12 mouse cellular contexts compared by ENCODE assay signal in genomic region chr19:44514521-44515451, GRCm38 (mm10). TPM values are rescaled to one million over a fixed set of nuclear protein-coding genes. Genes with fewer than 3 reads are reported as not detected.
DNase-seq lines count a peak whose midpoint lies in the region; ATAC-seq and TF ChIP-seq lines count a peak whose summit lies in the region.
"Had no signal": no experiment of that assay in that cellular context is flagged by ENCODE, and none has a peak within 500 bp of the region (broad histone marks: within the 10 kb centered on the region; RNA-seq: fewer than 3 reads in every experiment).

No protein-coding gene starts in this region.

- peaks cover 8% of the 10 kb centered on the region; the same call in 1 of the 2 replicates for H3K27me3 ChIP-seq in kidney, postnatal 0 days (ENCODE audit: insufficient read depth, low read length)
- H3K27me3 ChIP-seq in embryonic facial prominence, embryonic 15.5 days = peaks cover 83% of the 10 kb centered on the region
- peaks cover 34% of the 10 kb centered on the region for H3K27me3 ChIP-seq in intestine, embryonic 16.5 days (replicated peaks; ENCODE audit: control insufficient read depth, insufficient read depth, low read length)
- peaks cover 63% of the 10 kb centered on the region for H3K27me3 ChIP-seq in neural tube, embryonic 12.5 days (replicated peaks)

- 0 out of 2 replicates have a peak, but pooled peaks have one; percentile 16 for TF ChIP-seq CTCF in kidney, postnatal 0 days (IDR thresholded peaks at IDR 0.05; ENCODE audit: low read depth)

- intact Hi-C loops in heart, postnatal 25 days (cut with DNase I) = no loop called here

- no peak for ATAC-seq in kidney, postnatal 0 days (replicated peaks; ENCODE audit: low FRiP score, low read depth)
- ATAC-seq in embryonic facial prominence, embryonic 15.5 days (ENCODE audit: insufficient number of reproducible peaks, low FRiP score, low TSS enrichment, low read depth) = no peak
- no peak for ATAC-seq in intestine, embryonic 16.5 days
- peak; percentile 79 for ATAC-seq in neural tube, embryonic 12.5 days (ENCODE audit: low FRiP score, low read depth)

- H3K9ac ChIP-seq in kidney, postnatal 0 days (ENCODE audit: low read depth, low read length) = no peak overlapping the region
- 0 out of 2 replicates have a peak overlapping the region, but pooled peaks have one; percentile 4 for H3K9ac ChIP-seq in embryonic facial prominence, embryonic 15.5 days
- no peak overlapping the region for H3K9ac ChIP-seq in intestine, embryonic 16.5 days (ENCODE audit: low read depth, low read length)
- no peak overlapping the region for H3K9ac ChIP-seq in neural tube, embryonic 12.5 days
- H3K9ac ChIP-seq: liver, embryonic 13.5 days had no signal

- peaks cover 47% of the 10 kb centered on the region for H3K4me1 ChIP-seq in kidney, postnatal 0 days (replicated peaks; ENCODE audit: insufficient read depth, low read length)
- H3K4me1 ChIP-seq in embryonic facial prominence, embryonic 15.5 days = peaks cover 17% of the 10 kb centered on the region
- H3K4me1 ChIP-seq in intestine, embryonic 16.5 days (ENCODE audit: control insufficient read depth, insufficient read depth, low read length) = peaks cover 22% of the 10 kb centered on the region
- peaks cover 51% of the 10 kb centered on the region for H3K4me1 ChIP-seq in neural tube, embryonic 12.5 days

- WGBS in kidney, postnatal 0 days = 12% methylated on average over 14 of the region's 14 CpGs
- 17% methylated on average over 14 of the region's 14 CpGs for WGBS in embryonic facial prominence, embryonic 15.5 days
- WGBS in intestine, embryonic 16.5 days = 33% methylated on average over 14 of the region's 14 CpGs
- WGBS in neural tube, embryonic 12.5 days = 1% methylated on average over 14 of the region's 14 CpGs

- no peaks in the 10 kb centered on the region for H3K36me3 ChIP-seq in kidney, postnatal 0 days (ENCODE audit: insufficient read depth, low read length)
- no peaks in the 10 kb centered on the region for H3K36me3 ChIP-seq in embryonic facial prominence, embryonic 15.5 days
- H3K36me3 ChIP-seq in intestine, embryonic 16.5 days (ENCODE audit: control insufficient read depth, insufficient read depth, low read length) = no peaks in the 10 kb centered on the region
- no peaks in the 10 kb centered on the region for H3K36me3 ChIP-seq in neural tube, embryonic 12.5 days
- H3K36me3 ChIP-seq: liver, embryonic 13.5 days had no signal

- H3K27ac ChIP-seq in kidney, postnatal 0 days = peak overlapping the region; percentile 63
- no peak overlapping the region for H3K27ac ChIP-seq in embryonic facial prominence, embryonic 15.5 days (replicated peaks)
- H3K27ac ChIP-seq in intestine, embryonic 16.5 days (ENCODE audit: low read length) = peak overlapping the region; percentile 17
- 0 out of 2 replicates have a peak overlapping the region, but pooled peaks have one; percentile 33 for H3K27ac ChIP-seq in neural tube, embryonic 12.5 days
- H3K27ac ChIP-seq: liver, embryonic 13.5 days had no signal

- no peaks in the 10 kb centered on the region for H3K9me3 ChIP-seq in kidney, postnatal 0 days (replicated peaks; ENCODE audit: low read length)
- H3K9me3 ChIP-seq in embryonic facial prominence, embryonic 15.5 days (replicated peaks) = no peaks in the 10 kb centered on the region
- no peaks in the 10 kb centered on the region for H3K9me3 ChIP-seq in intestine, embryonic 16.5 days (ENCODE audit: control insufficient read depth, low read length)
- H3K9me3 ChIP-seq in neural tube, embryonic 12.5 days = no peaks in the 10 kb centered on the region
- H3K9me3 ChIP-seq: liver, embryonic 13.5 days had no signal

- H3K4me2 ChIP-seq in kidney, postnatal 0 days (ENCODE audit: low read length) = peak overlapping the region; percentile 11; the same call in 1 of the 2 replicates
- H3K4me2 ChIP-seq in embryonic facial prominence, embryonic 15.5 days (replicated peaks) = no peak overlapping the region
- H3K4me2 ChIP-seq in intestine, embryonic 16.5 days (ENCODE audit: low read depth, low read length) = no peak overlapping the region
- peak overlapping the region; percentile 97 for H3K4me2 ChIP-seq in neural tube, embryonic 12.5 days (replicated peaks)
- H3K4me2 ChIP-seq: liver, embryonic 13.5 days had no signal

- peak; percentile 78 for DNase-seq in kidney, postnatal 0 days (ENCODE audit: low spot score)
- DNase-seq in kidney, adult 18-20 months = no peak
- DNase-seq in adrenal gland, adult 2 months = no peak
- no peak for DNase-seq in heart, postnatal 25 days (ENCODE audit: low spot score)
- no peak for DNase-seq in heart, adult 9 months (ENCODE audit: low spot score in 2 of 2)
- DNase-seq: cerebellum, adult 11-12 months; liver, embryonic 13.5 days had no signal

- no peak overlapping the region for H3K4me3 ChIP-seq in kidney, postnatal 0 days (replicated peaks; ENCODE audit: low read depth, low read length)
- H3K4me3 ChIP-seq in embryonic facial prominence, embryonic 15.5 days (replicated peaks) = no peak overlapping the region
- H3K4me3 ChIP-seq in intestine, embryonic 16.5 days (ENCODE audit: low read length) = no peak overlapping the region
- no peak overlapping the region for H3K4me3 ChIP-seq in neural tube, embryonic 12.5 days
- H3K4me3 ChIP-seq: liver, embryonic 13.5 days had no signal

RNA-seq across cellular contexts. Expression of gene Wnt8b, which starts 21.5 kb away (rescaled TPM):
- 0.88 and 1.8 TPM in 2 replicates for polyA plus RNA-seq in kidney, postnatal 0 days (2015; fragmentation: Nextera tagmentation; extraction: Ambion mirVana)
- not detected in 2 replicates for polyA plus RNA-seq in embryonic facial prominence, embryonic 15.5 days (2015; fragmentation: Nextera tagmentation; extraction: Ambion mirVana)
- polyA plus RNA-seq in intestine, embryonic 16.5 days (2015; fragmentation: Nextera tagmentation; extraction: Ambion mirVana) = not detected in 2 replicates
- 1.5 and 1.9 TPM in 2 replicates for polyA plus RNA-seq in neural tube, embryonic 12.5 days (2016; fragmentation: Nextera tagmentation; extraction: Ambion mirVana)
- total RNA-seq in adrenal gland, adult 2 months (2021) = under 1 TPM; 0.12 to 0.17 TPM
- polyA plus RNA-seq in adrenal gland, adult 2 months (2012; rRNA removed) = 0.02 and 0.11 TPM in 2 replicates
- not detected for total RNA-seq in heart, postnatal 25 days (2021)
- total RNA-seq: hematopoietic stem cell, adult 5-6 weeks had no signal
- polyA plus RNA-seq: C2C12; liver, embryonic 13.5 days had no signal

RNA-seq across cellular contexts. Expression of gene Sec31b, which starts 30.9 kb away (rescaled TPM):
- polyA plus RNA-seq in kidney, postnatal 0 days (2015; fragmentation: Nextera tagmentation; extraction: Ambion mirVana) = 1.0 and 1.2 TPM in 2 replicates
- 0.41 and 0.56 TPM in 2 replicates for polyA plus RNA-seq in embryonic facial prominence, embryonic 15.5 days (2015; fragmentation: Nextera tagmentation; extraction: Ambion mirVana)
- polyA plus RNA-seq in intestine, embryonic 16.5 days (2015; fragmentation: Nextera tagmentation; extraction: Ambion mirVana) = 0.24 and 0.75 TPM in 2 replicates
- polyA plus RNA-seq in neural tube, embryonic 12.5 days (2016; fragmentation: Nextera tagmentation; extraction: Ambion mirVana) = 0.40 and 0.43 TPM in 2 replicates
- 1 to 10 TPM; 3.4 to 4.8 TPM for total RNA-seq in adrenal gland, adult 2 months (2021)
- 11.6 and 12.8 TPM in 2 replicates for polyA plus RNA-seq in adrenal gland, adult 2 months (2012; rRNA removed)
- total RNA-seq in heart, postnatal 25 days (2021) = 1 to 10 TPM; 6.5 to 6.9 TPM

RNA-seq across cellular contexts. Expression of gene Gm20538, which starts 37.8 kb away (rescaled TPM):
- polyA plus RNA-seq in kidney, postnatal 0 days (2015; fragmentation: Nextera tagmentation; extraction: Ambion mirVana) = 1.2 TPM in 1 of 2 replicates, not detected in the other
- polyA plus RNA-seq in embryonic facial prominence, embryonic 15.5 days (2015; fragmentation: Nextera tagmentation; extraction: Ambion mirVana) = 1.3 TPM in 2 replicates
- not detected in 2 replicates for polyA plus RNA-seq in intestine, embryonic 16.5 days (2015; fragmentation: Nextera tagmentation; extraction: Ambion mirVana)
- polyA plus RNA-seq in neural tube, embryonic 12.5 days (2016; fragmentation: Nextera tagmentation; extraction: Ambion mirVana) = not detected in 2 replicates
- total RNA-seq in adrenal gland, adult 2 months (2021) = not detected
- not detected in 2 replicates for polyA plus RNA-seq in adrenal gland, adult 2 months (2012; rRNA removed)
- not detected for total RNA-seq in heart, postnatal 25 days (2021)
- total RNA-seq: hematopoietic stem cell, adult 5-6 weeks had no signal
- polyA plus RNA-seq: C2C12; liver, embryonic 13.5 days had no signal

RNA-seq across cellular contexts. Expression of gene Ndufb8, which starts 40.5 kb away (rescaled TPM):
- polyA plus RNA-seq in kidney, postnatal 0 days (2015; fragmentation: Nextera tagmentation; extraction: Ambion mirVana) = 963 and 1,015 TPM in 2 replicates
- 434 and 496 TPM in 2 replicates for polyA plus RNA-seq in embryonic facial prominence, embryonic 15.5 days (2015; fragmentation: Nextera tagmentation; extraction: Ambion mirVana)
- 650 and 667 TPM in 2 replicates for polyA plus RNA-seq in intestine, embryonic 16.5 days (2015; fragmentation: Nextera tagmentation; extraction: Ambion mirVana)
- 546 TPM in 2 replicates for polyA plus RNA-seq in neural tube, embryonic 12.5 days (2016; fragmentation: Nextera tagmentation; extraction: Ambion mirVana)
- total RNA-seq in adrenal gland, adult 2 months (2021) = 100 to 1,000 TPM; 747 TPM
- 554 and 568 TPM in 2 replicates for polyA plus RNA-seq in adrenal gland, adult 2 months (2012; rRNA removed)
- 1,000 to 10,000 TPM; 2,025 to 2,150 TPM for total RNA-seq in heart, postnatal 25 days (2021)

RNA-seq across cellular contexts. Expression of gene Hif1an, which starts 47.9 kb away (rescaled TPM):
- 16.4 and 18.0 TPM in 2 replicates for polyA plus RNA-seq in kidney, postnatal 0 days (2015; fragmentation: Nextera tagmentation; extraction: Ambion mirVana)
- 26.3 and 29.8 TPM in 2 replicates for polyA plus RNA-seq in embryonic facial prominence, embryonic 15.5 days (2015; fragmentation: Nextera tagmentation; extraction: Ambion mirVana)
- 25.7 and 31.3 TPM in 2 replicates for polyA plus RNA-seq in intestine, embryonic 16.5 days (2015; fragmentation: Nextera tagmentation; extraction: Ambion mirVana)
- polyA plus RNA-seq in neural tube, embryonic 12.5 days (2016; fragmentation: Nextera tagmentation; extraction: Ambion mirVana) = 36.2 and 38.0 TPM in 2 replicates
- total RNA-seq in adrenal gland, adult 2 months (2021) = 10 to 100 TPM; 21.2 to 25.7 TPM
- 7.3 and 10.6 TPM in 2 replicates for polyA plus RNA-seq in adrenal gland, adult 2 months (2012; rRNA removed)
- total RNA-seq in heart, postnatal 25 days (2021) = 10 to 100 TPM; 56.5 to 58.9 TPM

Comparison
In these comparisons a context has a peak if more than half of its experiments do, and no peak if none do; other contexts are left out.
1. H3K4me2 ChIP-seq: peak in kidney, postnatal 0 days (single experiment) and neural tube, embryonic 12.5 days (single experiment); none in embryonic facial prominence, embryonic 15.5 days (single experiment) and intestine, embryonic 16.5 days (single experiment).